Mouse (Mus musculus) small intestine, adult 2 months (tissue): ENCODE measurements at regions not wholly inside any gene's neighbourhood (a gene's known extent, or its start where the extent isn't known, plus 50 kb on each side); places are given as distances from the start of the nearest gene placed in this dataset.

Experiments used
- CTCF ChIP-seq: fragments of 200-500 bp; IDR thresholded peaks from 2 replicates; pipeline ENCODE4 v1.5.1; 2012; ENCODE audit warnings: low read depth, mild to moderate bottlenecking, control low read depth, inconsistent platforms, low read length, moderate library complexity, mixed read lengths; ENCODE audit not compliant: insufficient replicate concordance, insufficient read length; ENCODE audit errors: extremely low read depth
- POLR2A ChIP-seq: fragments of 200-500 bp; IDR thresholded peaks from 2 replicates; pipeline ENCODE4 v1.6.1; 2012; ENCODE audit warnings: low read depth, mild to moderate bottlenecking, control low read depth, inconsistent platforms, low read length, moderate library complexity

- TF ChIP-seq POLR2A, result no peak
- TF ChIP-seq CTCF, result no peak
These were observed 241.3 kb downstream of the Ahr start for GRCm38 (mm10) chr12:35293566-35293965.
